9 mouse cellular contexts compared by ENCODE assay signal in the genomic region with DNA sequence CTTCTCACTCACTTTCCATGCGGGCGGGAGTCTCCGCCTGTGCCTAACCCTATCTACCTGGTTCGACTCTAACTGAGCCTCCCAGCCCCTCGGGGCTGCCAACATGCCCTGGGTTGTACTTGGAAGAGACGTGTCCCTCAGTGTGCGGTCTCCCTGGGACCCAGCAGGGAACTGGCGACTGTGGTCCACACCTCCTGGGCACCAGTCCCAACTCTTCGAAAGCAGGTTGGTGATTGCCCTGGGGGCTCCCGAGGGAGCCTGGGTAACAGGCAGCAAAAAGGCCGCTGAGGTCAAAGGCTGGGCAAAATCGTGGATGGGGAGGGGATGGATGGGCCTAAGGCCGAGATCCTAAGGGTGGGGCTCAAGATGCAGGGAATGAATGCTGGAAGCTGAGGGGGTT. TPM values are rescaled to one million over a fixed set of nuclear protein-coding genes. Genes with fewer than 3 reads are reported as not detected.
A peak's percentile ranks its signal among the peaks of the same experiment; 100 is the strongest.
DNase-seq lines count a peak whose midpoint lies in the region; ATAC-seq and TF ChIP-seq lines count a peak whose summit lies in the region.
"Had no signal": no experiment of that assay in that cellular context is flagged by ENCODE, and none has a peak within 500 bp of the region (broad histone marks: within the 10 kb centered on the region; RNA-seq: fewer than 3 reads in every experiment).

No protein-coding gene starts in this region.

- DNase-seq in heart, postnatal 4 days = no peak
- peak; percentile 26 for DNase-seq in adrenal gland, postnatal 25 days
- DNase-seq in thymus, adult 2 months = no peak
- no peak for DNase-seq in right cerebral cortex, postnatal 4 days

- no peak for ATAC-seq in heart, embryonic 12.5 days (ENCODE audit: insufficient number of reproducible peaks, low FRiP score)
- no peak for ATAC-seq in forebrain, embryonic 16.5 days
- no peak for ATAC-seq in liver, embryonic 16.5 days (ENCODE audit: low read depth)
- ATAC-seq in CD4-positive, CD25-positive, alpha-beta regulatory T cell, adult 4 months = no peak

- TF ChIP-seq CTCF in thymus, adult 2 months (IDR thresholded peaks at IDR 0.05; ENCODE audit: borderline replicate concordance, control insufficient read depth, extremely low read depth, insufficient read depth, low read length, poor library complexity) = no peak

- WGBS in heart, embryonic 12.5 days = 64% methylated on average over 13 of the region's 13 CpGs
- WGBS in forebrain, embryonic 16.5 days = 65% methylated on average over 13 of the region's 13 CpGs
- 63% methylated on average over 13 of the region's 13 CpGs for WGBS in liver, embryonic 16.5 days (ENCODE audit: insufficient replicate concordance)
- 90% methylated on average over 13 of the region's 13 CpGs for WGBS in thymus, adult 2 months

- H3K4me1 ChIP-seq in heart, embryonic 12.5 days (replicated peaks) = peaks cover 29% of the 10 kb centered on the region
- peaks cover 31% of the 10 kb centered on the region for H3K4me1 ChIP-seq in forebrain, embryonic 16.5 days (replicated peaks; ENCODE audit: control insufficient read depth, insufficient read depth, low read length)
- H3K4me1 ChIP-seq in liver, embryonic 16.5 days (ENCODE audit: control insufficient read depth, low read depth, low read length) = peaks cover 22% of the 10 kb centered on the region
- peaks cover 24% of the 10 kb centered on the region for H3K4me1 ChIP-seq in thymus, adult 2 months (replicated peaks; ENCODE audit: control insufficient read depth, insufficient read depth, low read length)

- H3K4me3 ChIP-seq in heart, embryonic 12.5 days = peak overlapping the region; percentile 98
- H3K4me3 ChIP-seq in forebrain, embryonic 16.5 days (replicated peaks; ENCODE audit: low read length) = peak overlapping the region; percentile 85
- H3K4me3 ChIP-seq in liver, embryonic 16.5 days (ENCODE audit: low read depth, low read length) = peak overlapping the region; percentile 82
- H3K4me3 ChIP-seq in thymus, adult 2 months (ENCODE audit: control insufficient read depth, insufficient read depth, low read length) = no peak overlapping the region

- no peak for TF ChIP-seq POLR2A in thymus, adult 2 months (IDR thresholded peaks at IDR 0.05; ENCODE audit: control insufficient read depth, extremely low read depth, insufficient read depth, low read length, poor library complexity)

- H3K9ac ChIP-seq in heart, embryonic 12.5 days = peak overlapping the region; percentile 97
- peak overlapping the region; percentile 85 for H3K9ac ChIP-seq in forebrain, embryonic 16.5 days (replicated peaks; ENCODE audit: low read depth, low read length)
- peak overlapping the region; percentile 82 for H3K9ac ChIP-seq in liver, embryonic 16.5 days (ENCODE audit: low read depth, low read length)

- no peak overlapping the region for H3K27ac ChIP-seq in heart, embryonic 12.5 days (ENCODE audit: poor library complexity, severe bottlenecking)
- H3K27ac ChIP-seq in forebrain, embryonic 16.5 days (ENCODE audit: low read length) = no peak overlapping the region
- no peak overlapping the region for H3K27ac ChIP-seq in liver, embryonic 16.5 days (ENCODE audit: low read length)
- H3K27ac ChIP-seq in thymus, adult 2 months (ENCODE audit: control insufficient read depth, insufficient read depth, low read length) = no peak overlapping the region

- peaks cover 10% of the 10 kb centered on the region for H3K36me3 ChIP-seq in heart, embryonic 12.5 days
- no peaks in the 10 kb centered on the region for H3K36me3 ChIP-seq in forebrain, embryonic 16.5 days (ENCODE audit: control insufficient read depth, insufficient read depth)
- H3K36me3 ChIP-seq in liver, embryonic 16.5 days (ENCODE audit: control insufficient read depth, insufficient read depth) = no peaks in the 10 kb centered on the region
- H3K36me3 ChIP-seq in thymus, adult 2 months (ENCODE audit: control insufficient read depth, insufficient read depth, low read length) = no peaks in the 10 kb centered on the region

- 0 out of 2 replicates have a peak, but pooled peaks cover 2% of the 10 kb centered on the region for H3K27me3 ChIP-seq in heart, embryonic 12.5 days (replicated peaks)
- no peaks in the 10 kb centered on the region for H3K27me3 ChIP-seq in forebrain, embryonic 16.5 days (replicated peaks; ENCODE audit: control insufficient read depth, insufficient read depth, low read length)
- no peaks in the 10 kb centered on the region for H3K27me3 ChIP-seq in liver, embryonic 16.5 days (ENCODE audit: control insufficient read depth, insufficient read depth, low read depth, low read length)
- H3K27me3 ChIP-seq in thymus, adult 2 months (ENCODE audit: control insufficient read depth, insufficient read depth, low read length) = no peaks in the 10 kb centered on the region
- H3K27me3 ChIP-seq: Patski had no signal

- H3K9me3 ChIP-seq in heart, embryonic 12.5 days (replicated peaks) = no peaks in the 10 kb centered on the region
- no peaks in the 10 kb centered on the region for H3K9me3 ChIP-seq in forebrain, embryonic 16.5 days (ENCODE audit: control insufficient read depth, low read length)
- no peaks in the 10 kb centered on the region for H3K9me3 ChIP-seq in liver, embryonic 16.5 days (replicated peaks; ENCODE audit: control insufficient read depth, low read length)

- H3K4me2 ChIP-seq in heart, embryonic 12.5 days = peak overlapping the region; percentile 81
- H3K4me2 ChIP-seq in forebrain, embryonic 16.5 days (ENCODE audit: low read length) = peak overlapping the region; percentile 95
- H3K4me2 ChIP-seq in liver, embryonic 16.5 days (ENCODE audit: low read depth, low read length) = peak overlapping the region; percentile 87

RNA-seq across cellular contexts. Expression of gene Dpp9, which starts 1.0 kb away (rescaled TPM):
- polyA plus RNA-seq in heart, embryonic 12.5 days (2016; fragmentation: Nextera tagmentation; extraction: Ambion mirVana) = 27.8 and 28.4 TPM in 2 replicates
- total RNA-seq in heart, postnatal 4 days (2021) = 10 to 100 TPM; 29.1 to 31.2 TPM
- 40.4 and 41.3 TPM in 2 replicates for total RNA-seq in adrenal gland, postnatal 25 days (2021)
- polyA plus RNA-seq in forebrain, embryonic 16.5 days (2015; fragmentation: Nextera tagmentation; extraction: Ambion mirVana) = 32.1 and 32.3 TPM in 2 replicates
- 19.9 and 23.5 TPM in 2 replicates for polyA plus RNA-seq in liver, embryonic 16.5 days (2015; fragmentation: Nextera tagmentation; extraction: Ambion mirVana)
- polyA plus RNA-seq in thymus, adult 2 months (2012; rRNA removed) = 85.6 and 95.2 TPM in 2 replicates
- 10 to 100 TPM; 17.8 to 21.0 TPM for polyA plus RNA-seq in CD4-positive, CD25-positive, alpha-beta regulatory T cell, adult 4 months (2017; shearing (Covaris generic))

RNA-seq across cellular contexts. Expression of gene Mydgf, which starts 34.0 kb away (rescaled TPM):
- 72.9 and 73.2 TPM in 2 replicates for polyA plus RNA-seq in heart, embryonic 12.5 days (2016; fragmentation: Nextera tagmentation; extraction: Ambion mirVana)
- total RNA-seq in heart, postnatal 4 days (2021) = 10 to 100 TPM; 43.4 to 48.8 TPM
- total RNA-seq in adrenal gland, postnatal 25 days (2021) = 60.4 TPM in 2 replicates
- 54.2 and 63.8 TPM in 2 replicates for polyA plus RNA-seq in forebrain, embryonic 16.5 days (2015; fragmentation: Nextera tagmentation; extraction: Ambion mirVana)
- 56.2 and 56.4 TPM in 2 replicates for polyA plus RNA-seq in liver, embryonic 16.5 days (2015; fragmentation: Nextera tagmentation; extraction: Ambion mirVana)
- polyA plus RNA-seq in thymus, adult 2 months (2012; rRNA removed) = 57.4 and 62.3 TPM in 2 replicates
- polyA plus RNA-seq in CD4-positive, CD25-positive, alpha-beta regulatory T cell, adult 4 months (2017; shearing (Covaris generic)) = 10 to 100 TPM; 58.9 to 59.6 TPM

RNA-seq across cellular contexts. Expression of gene Fem1a, which starts 38.9 kb away (rescaled TPM):
- polyA plus RNA-seq in heart, embryonic 12.5 days (2016; fragmentation: Nextera tagmentation; extraction: Ambion mirVana) = 19.5 and 19.9 TPM in 2 replicates
- total RNA-seq in heart, postnatal 4 days (2021) = 10 to 100 TPM; 69.6 to 73.8 TPM
- total RNA-seq in adrenal gland, postnatal 25 days (2021) = 30.0 and 32.0 TPM in 2 replicates
- 23.4 and 24.5 TPM in 2 replicates for polyA plus RNA-seq in forebrain, embryonic 16.5 days (2015; fragmentation: Nextera tagmentation; extraction: Ambion mirVana)
- polyA plus RNA-seq in liver, embryonic 16.5 days (2015; fragmentation: Nextera tagmentation; extraction: Ambion mirVana) = 5.2 and 5.7 TPM in 2 replicates
- 43.1 and 45.2 TPM in 2 replicates for polyA plus RNA-seq in thymus, adult 2 months (2012; rRNA removed)
- 1 to 10 TPM; 4.4 to 5.5 TPM for polyA plus RNA-seq in CD4-positive, CD25-positive, alpha-beta regulatory T cell, adult 4 months (2017; shearing (Covaris generic))

RNA-seq across cellular contexts. Expression of gene Tnfaip8l1, which starts 55.4 kb away (rescaled TPM):
- 4.8 and 5.0 TPM in 2 replicates for polyA plus RNA-seq in heart, embryonic 12.5 days (2016; fragmentation: Nextera tagmentation; extraction: Ambion mirVana)
- total RNA-seq in heart, postnatal 4 days (2021) = 1 to 10 TPM; 5.9 to 6.0 TPM
- 6.2 and 7.7 TPM in 2 replicates for total RNA-seq in adrenal gland, postnatal 25 days (2021)
- 10.1 and 10.2 TPM in 2 replicates for polyA plus RNA-seq in forebrain, embryonic 16.5 days (2015; fragmentation: Nextera tagmentation; extraction: Ambion mirVana)
- 3.4 and 4.1 TPM in 2 replicates for polyA plus RNA-seq in liver, embryonic 16.5 days (2015; fragmentation: Nextera tagmentation; extraction: Ambion mirVana)
- 21.6 and 26.8 TPM in 2 replicates for polyA plus RNA-seq in thymus, adult 2 months (2012; rRNA removed)
- 10 to 100 TPM; 30.3 to 43.4 TPM for polyA plus RNA-seq in CD4-positive, CD25-positive, alpha-beta regulatory T cell, adult 4 months (2017; shearing (Covaris generic))

RNA-seq across cellular contexts. Expression of gene Ticam1, which starts 58.9 kb away (rescaled TPM):
- 8.6 and 9.5 TPM in 2 replicates for polyA plus RNA-seq in heart, embryonic 12.5 days (2016; fragmentation: Nextera tagmentation; extraction: Ambion mirVana)
- 10 to 100 TPM; 10.3 to 10.8 TPM for total RNA-seq in heart, postnatal 4 days (2021)
- 25.1 and 28.8 TPM in 2 replicates for total RNA-seq in adrenal gland, postnatal 25 days (2021)
- 1.6 and 1.9 TPM in 2 replicates for polyA plus RNA-seq in forebrain, embryonic 16.5 days (2015; fragmentation: Nextera tagmentation; extraction: Ambion mirVana)
- polyA plus RNA-seq in liver, embryonic 16.5 days (2015; fragmentation: Nextera tagmentation; extraction: Ambion mirVana) = 3.4 and 4.2 TPM in 2 replicates
- 21.6 and 23.1 TPM in 2 replicates for polyA plus RNA-seq in thymus, adult 2 months (2012; rRNA removed)
- 10 to 100 TPM in 1 of 2 experiments, 1 to 10 TPM in 1; 8.9 to 11.6 TPM for polyA plus RNA-seq in CD4-positive, CD25-positive, alpha-beta regulatory T cell, adult 4 months (2017; shearing (Covaris generic))
